Mouse (Mus musculus) forebrain, embryonic 13.5 days (tissue): ENCODE data around the gene H2-K1. TPM values are rescaled to one million over a fixed set of nuclear protein-coding genes. Genes with fewer than 3 reads are reported as not detected.

Source experiments
- ATAC-seq: fragments of 200-750 bp; cut with Nextera tagmentation; 2 replicates; pipeline ENCODE4 v1.8.0; 2017
- H3K27ac ChIP-seq: fragments of 300-500 bp; sonication (generic); 2 replicates; pipeline ENCODE4 v1.5.1; 2015; ENCODE audit warnings: inconsistent platforms, mild to moderate bottlenecking, moderate library complexity
- H3K27me3 ChIP-seq: fragments of 300-500 bp; sonication (generic); 2 replicates; pipeline ENCODE4 v1.6.1; 2015; ENCODE audit warnings: mild to moderate bottlenecking, inconsistent platforms
- H3K36me3 ChIP-seq: fragments of 300-500 bp; sonication (generic); 2 replicates; pipeline ENCODE4 v1.6.1; 2015; ENCODE audit warnings: mild to moderate bottlenecking, inconsistent platforms; ENCODE audit not compliant: poor library complexity, severe bottlenecking
- H3K4me1 ChIP-seq: fragments of 300-500 bp; sonication (generic); 2 replicates; pipeline ENCODE4 v1.6.1; 2015; ENCODE audit warnings: inconsistent platforms
- H3K4me2 ChIP-seq: fragments of 300-500 bp; sonication (generic); 2 replicates; pipeline ENCODE4 v1.6.1; 2015; ENCODE audit warnings: inconsistent platforms, mild to moderate bottlenecking, moderate library complexity
- H3K4me3 ChIP-seq: fragments of 300-500 bp; sonication (generic); 2 replicates; pipeline ENCODE4 v1.5.1; 2015; ENCODE audit warnings: mild to moderate bottlenecking, inconsistent platforms
- H3K9ac ChIP-seq: fragments of 300-500 bp; sonication (generic); 2 replicates; pipeline ENCODE4 v1.6.1; 2015; ENCODE audit warnings: mild to moderate bottlenecking, inconsistent platforms
- H3K9me3 ChIP-seq: fragments of 300-500 bp; sonication (generic); replicated peaks from 2 replicates; pipeline ENCODE4 v1.6.1; 2016; ENCODE audit warnings: inconsistent platforms
- WGBS: fragments of 180-500 bp; shearing (Covaris S2); methylation state at CpG from one replicate; pipeline ENCODE4 v1.1.7; 2015; 5-methylcytosine and 5-hydroxymethylcytosine counted together
- polyA plus RNA-seq: library from polyadenylated mRNA; unstranded; fragments of >200 nt; fragmentation: Nextera tagmentation; extraction: Ambion mirVana; gene quantifications from 2 replicates; pipeline ENCODE4 v1.2.1, GENCODE M21; 2015

The H2-K1 gene
- 12.9 and 24.0 TPM in 2 replicates for polyA plus RNA-seq

DNA sequence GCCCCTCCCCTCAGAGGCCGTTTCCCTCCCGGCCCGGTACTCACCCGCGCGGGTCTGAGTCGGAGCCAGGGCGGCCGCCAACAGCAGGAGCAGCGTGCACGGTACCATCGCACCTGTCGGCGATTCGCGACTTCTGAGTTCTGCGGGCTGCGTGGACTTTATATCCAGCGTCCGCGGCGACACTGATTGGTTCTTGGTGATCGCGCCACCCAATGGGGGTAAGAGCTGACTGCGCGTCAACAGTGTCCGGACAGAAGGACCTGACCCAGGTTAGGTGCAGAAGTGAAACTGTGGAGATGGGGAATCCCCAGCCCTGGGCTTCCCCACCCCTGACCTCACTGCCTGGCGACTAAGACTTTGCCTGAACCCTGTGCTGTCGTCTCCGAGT lies at the start of gene H2-K1:
H2-K1 (minus strand) TSS at position 198 of the 388 bp plus-strand sequence.
- ATAC-seq: peak; percentile 43; the same call in 1 of the 2 replicates
- H3K4me3 ChIP-seq: peak within 1 kb of the TSS; percentile 53
- WGBS: under 1% methylated on average over 29 of the region's 30 CpGs

GRCm38 (mm10) chr17:34047404-34048050 lies 47.4 kb upstream of the H2-K1 start:
- no peaks in the 10 kb centered on the region for H3K4me1 ChIP-seq
- no peak overlapping the region for H3K27ac ChIP-seq
- ATAC-seq: no peak
- no peak overlapping the region for H3K9ac ChIP-seq
- H3K27me3 ChIP-seq: no peaks in the 10 kb centered on the region
- H3K4me3 ChIP-seq: no peak overlapping the region
- 95% methylated on average over 5 of the region's 5 CpGs for WGBS
- no peak overlapping the region for H3K4me2 ChIP-seq
- no peaks in the 10 kb centered on the region; the same call in 1 of the 2 replicates for H3K36me3 ChIP-seq
- peaks cover 4% of the 10 kb centered on the region; the same call in 1 of the 2 replicates for H3K9me3 ChIP-seq

More for the DNA sequence above, at the start of gene H2-K1:
- Histone ChIP-seq H3K4me1 (peaks cover 11% of the 10 kb centered on the region), H3K9ac (peak within 1 kb of the TSS; percentile 67), H3K27me3 (peaks cover 39% of the 10 kb centered on the region), H3K4me2 (peak within 1 kb of the TSS; percentile 96), H3K9me3 (no peaks in the 10 kb centered on the region), H3K36me3 (no peaks in the 10 kb centered on the region), H3K27ac (no peak within 1 kb of the TSS)

DNA sequence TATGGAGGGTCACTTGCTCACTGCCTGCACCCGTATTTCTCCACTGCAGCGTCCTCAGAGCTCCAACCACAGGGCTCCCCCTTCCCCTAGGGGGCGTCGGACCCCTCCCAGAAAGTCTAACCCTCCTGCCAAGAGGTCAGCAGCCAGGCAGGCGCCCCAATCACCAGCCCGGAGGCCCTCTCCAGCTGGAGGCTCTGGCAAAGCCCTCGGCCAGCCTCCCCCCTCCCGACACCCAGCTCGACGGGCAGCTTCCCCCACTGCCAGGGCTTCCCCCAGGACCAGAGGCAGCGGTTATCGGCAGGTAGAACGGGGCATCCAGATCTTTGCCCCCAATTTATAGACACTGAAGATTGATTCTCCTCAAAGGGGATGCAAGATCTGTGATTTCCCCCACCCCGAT lies 45.8 kb upstream of the H2-K1 start:
- H3K27me3 ChIP-seq: no peaks in the 10 kb centered on the region
- no peak for ATAC-seq
- H3K9me3 ChIP-seq: peaks cover 4% of the 10 kb centered on the region; the same call in 1 of the 2 replicates
- 0 out of 2 replicates have a peak, but pooled peaks cover 5% of the 10 kb centered on the region for H3K4me1 ChIP-seq
- no peak overlapping the region for H3K27ac ChIP-seq
- H3K9ac ChIP-seq: no peak overlapping the region
- no peak overlapping the region for H3K4me3 ChIP-seq
- H3K36me3 ChIP-seq: no peaks in the 10 kb centered on the region
- WGBS: 78% methylated on average over 14 of the region's 14 CpGs
- H3K4me2 ChIP-seq: no peak overlapping the region

- peak; percentile 11 for ATAC-seq
- Histone ChIP-seq H3K9ac (peak overlapping the region; percentile 66), H3K4me2 (peak overlapping the region; percentile 71), H3K4me3 (peak overlapping the region; percentile 36), H3K27ac (no peak overlapping the region), H3K36me3 (peaks cover 32% of the 10 kb centered on the region), H3K27me3 (0 out of 2 replicates have a peak, but pooled peaks cover 7% of the 10 kb centered on the region), H3K9me3 (no peaks in the 10 kb centered on the region), H3K4me1 (peaks cover 36% of the 10 kb centered on the region)
- WGBS: 30% methylated on average over 17 of the region's 17 CpGs
Observed at GRCm38 (mm10) chr17:34039562-34040450, 39.7 kb upstream of the H2-K1 start.

GRCm38 (mm10) chr17:34038878-34039561 lies 38.9 kb upstream of the H2-K1 start, which contains the start of gene Col11a2:
Gene Col11a2, plus strand, starts transcription at chr17:34039437.
- peaks cover 40% of the 10 kb centered on the region for H3K36me3 ChIP-seq
- ATAC-seq: peak; percentile 75
- H3K4me3 ChIP-seq: peak within 1 kb of the TSS; percentile 36
- peak within 1 kb of the TSS; percentile 71 for H3K4me2 ChIP-seq
- H3K9me3 ChIP-seq: no peaks in the 10 kb centered on the region
- peak within 1 kb of the TSS; percentile 66 for H3K9ac ChIP-seq
- H3K27me3 ChIP-seq: 0 out of 2 replicates have a peak, but pooled peaks cover 7% of the 10 kb centered on the region
- peak within 1 kb of the TSS; percentile 31 for H3K27ac ChIP-seq
- 5% methylated on average over 28 of the region's 28 CpGs for WGBS
- H3K4me1 ChIP-seq: peaks cover 37% of the 10 kb centered on the region

GRCm38 (mm10) chr17:34038440-34038839 lies 38.3 kb upstream of the H2-K1 start:
- Histone ChIP-seq H3K36me3 (peaks cover 42% of the 10 kb centered on the region), H3K27me3 (0 out of 2 replicates have a peak, but pooled peaks cover 7% of the 10 kb centered on the region), H3K4me1 (peaks cover 43% of the 10 kb centered on the region), H3K4me2 (peak overlapping the region; percentile 71), H3K9me3 (no peaks in the 10 kb centered on the region), H3K9ac (peak overlapping the region; percentile 66), H3K4me3 (peak overlapping the region; percentile 36), H3K27ac (peak overlapping the region; percentile 31)
- 3% methylated on average over 14 of the region's 21 CpGs for WGBS
- ATAC-seq: peak; percentile 48; the same call in 1 of the 2 replicates

GRCm38 (mm10) chr17:34037241-34037640 lies 37.1 kb upstream of the H2-K1 start:
- WGBS: 90% methylated on average over 7 of the region's 7 CpGs
- Histone ChIP-seq H3K9ac (no peak overlapping the region), H3K27me3 (0 out of 2 replicates have a peak, but pooled peaks cover 7% of the 10 kb centered on the region), H3K4me2 (no peak overlapping the region), H3K4me3 (no peak overlapping the region), H3K27ac (no peak overlapping the region), H3K36me3 (peaks cover 42% of the 10 kb centered on the region), H3K4me1 (peaks cover 54% of the 10 kb centered on the region), H3K9me3 (no peaks in the 10 kb centered on the region)
- no peak for ATAC-seq

DNA sequence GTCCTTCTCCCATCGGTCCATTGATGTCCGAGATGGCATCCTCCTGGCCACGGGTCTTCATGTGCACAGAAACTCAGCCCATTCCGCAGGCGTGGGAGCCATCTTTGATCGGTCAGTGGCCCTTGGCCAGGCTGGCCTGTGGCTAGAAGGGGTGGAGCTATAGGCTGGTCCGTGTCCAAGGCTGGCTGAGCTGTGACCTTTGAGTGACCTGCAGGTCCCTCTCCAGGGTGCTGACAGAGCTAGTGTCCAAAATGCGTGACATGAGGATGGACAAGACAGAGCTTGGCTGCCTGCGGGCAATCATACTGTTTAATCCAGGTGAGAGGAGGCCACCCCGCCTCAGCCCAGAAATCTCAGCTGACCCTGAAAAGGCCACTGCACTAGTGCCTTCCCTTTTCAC lies 36.5 kb upstream of the H2-K1 start:
- Histone ChIP-seq H3K27me3 (0 out of 2 replicates have a peak, but pooled peaks cover 7% of the 10 kb centered on the region), H3K36me3 (peaks cover 42% of the 10 kb centered on the region), H3K4me1 (peaks cover 54% of the 10 kb centered on the region), H3K9ac (no peak overlapping the region), H3K4me2 (no peak overlapping the region), H3K4me3 (no peak overlapping the region), H3K9me3 (no peaks in the 10 kb centered on the region), H3K27ac (no peak overlapping the region)
- ATAC-seq: no peak
- WGBS: 83% methylated on average over 10 of the region's 10 CpGs

DNA sequence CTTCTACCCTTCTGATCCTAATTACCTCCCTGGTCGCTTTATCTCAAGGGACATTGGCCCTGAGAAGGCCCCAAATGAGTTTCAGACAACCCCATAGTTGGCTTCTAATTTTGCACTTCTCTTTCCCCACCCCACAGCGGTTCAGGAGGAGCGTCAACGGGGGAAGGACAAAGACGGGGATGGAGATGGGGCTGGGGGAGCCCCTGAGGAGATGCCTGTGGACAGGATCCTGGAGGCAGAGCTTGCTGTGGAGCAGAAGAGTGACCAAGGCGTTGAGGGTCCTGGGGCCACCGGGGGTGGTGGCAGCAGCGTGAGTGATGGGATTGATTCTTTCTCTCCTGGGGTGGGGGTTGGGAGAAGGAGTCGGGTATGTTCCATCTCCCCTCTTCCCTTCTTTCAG lies 35.4 kb upstream of the H2-K1 start:
- no peak for ATAC-seq
- Histone ChIP-seq H3K27ac (no peak overlapping the region), H3K9ac (no peak overlapping the region), H3K4me2 (no peak overlapping the region), H3K9me3 (no peaks in the 10 kb centered on the region), H3K4me3 (no peak overlapping the region), H3K36me3 (peaks cover 42% of the 10 kb centered on the region), H3K4me1 (peaks cover 51% of the 10 kb centered on the region), H3K27me3 (0 out of 2 replicates have a peak, but pooled peaks cover 7% of the 10 kb centered on the region)
- 88% methylated on average over 9 of the region's 9 CpGs for whole genome bisulfite sequencing

GRCm38 (mm10) chr17:34034064-34034463 lies 33.9 kb upstream of the H2-K1 start:
- ATAC-seq: no peak
- 78% methylated on average over 10 of the region's 10 CpGs for WGBS
- H3K36me3 ChIP-seq: peaks cover 52% of the 10 kb centered on the region
- no peak overlapping the region for H3K4me3 ChIP-seq
- no peak overlapping the region for H3K27ac ChIP-seq
- peaks cover 54% of the 10 kb centered on the region for H3K4me1 ChIP-seq
- no peak overlapping the region for H3K9ac ChIP-seq
- H3K27me3 ChIP-seq: no peaks in the 10 kb centered on the region
- H3K9me3 ChIP-seq: no peaks in the 10 kb centered on the region
- H3K4me2 ChIP-seq: no peak overlapping the region

GRCm38 (mm10) chr17:34033441-34033840 lies 33.3 kb upstream of the H2-K1 start:
- Histone ChIP-seq H3K4me1 (peaks cover 54% of the 10 kb centered on the region), H3K4me2 (peak overlapping the region; percentile 99)
- WGBS: 94% methylated on average over 9 of the region's 9 CpGs

More at GRCm38 (mm10) chr17:34033441-34033840, 33.3 kb upstream of the H2-K1 start:
- Histone ChIP-seq H3K4me3 (peak overlapping the region; percentile 87; the same call in 1 of the 2 replicates), H3K27ac (no peak overlapping the region), H3K27me3 (no peaks in the 10 kb centered on the region), H3K36me3 (peaks cover 59% of the 10 kb centered on the region), H3K9me3 (no peaks in the 10 kb centered on the region), H3K9ac (peak overlapping the region; percentile 94; the same call in 1 of the 2 replicates)
- no peak for ATAC-seq
